Comparison of ENCODE assay signal across 19 mouse cellular contexts in genomic region chr10:128928356-128928755, GRCm38 (mm10). TPM values are rescaled to one million over a fixed set of nuclear protein-coding genes. Genes with fewer than 3 reads are reported as not detected.
A peak's percentile ranks its signal among the peaks of the same experiment; 100 is the strongest.
DNase-seq lines count a peak whose midpoint lies in the region; ATAC-seq lines count a peak whose summit lies in the region.
"Had no signal": no experiment of that assay in that cellular context is flagged by ENCODE, and none has a peak within 500 bp of the region (broad histone marks: within the 10 kb centered on the region; RNA-seq: fewer than 3 reads in every experiment).

No protein-coding gene starts in this region.

- 0 out of 2 replicates have a peak, but pooled peaks have one; percentile 13 for ATAC-seq in forebrain, embryonic 16.5 days
- no peak for ATAC-seq in neural tube, embryonic 15.5 days (ENCODE audit: low FRiP score)
- ATAC-seq: forebrain, postnatal 0 days had no signal

- peaks cover 15% of the 10 kb centered on the region for H3K4me1 ChIP-seq in forebrain, embryonic 16.5 days (replicated peaks; ENCODE audit: control insufficient read depth, insufficient read depth, low read length)
- peaks cover 12% of the 10 kb centered on the region for H3K4me1 ChIP-seq in forebrain, embryonic 10.5 days
- H3K4me1 ChIP-seq in neural tube, embryonic 15.5 days, result peaks cover 14% of the 10 kb centered on the region

- H3K27me3 ChIP-seq in forebrain, embryonic 16.5 days (replicated peaks; ENCODE audit: control insufficient read depth, insufficient read depth, low read length), result peaks cover 24% of the 10 kb centered on the region
- peaks cover 65% of the 10 kb centered on the region for H3K27me3 ChIP-seq in forebrain, embryonic 10.5 days (ENCODE audit: poor library complexity, severe bottlenecking)
- H3K27me3 ChIP-seq in neural tube, embryonic 15.5 days (replicated peaks), result peaks cover 32% of the 10 kb centered on the region

- H3K9ac ChIP-seq in forebrain, embryonic 16.5 days (replicated peaks; ENCODE audit: low read depth, low read length), result no peak overlapping the region
- H3K9ac ChIP-seq in neural tube, embryonic 15.5 days (replicated peaks), result no peak overlapping the region
- H3K9ac ChIP-seq: embryonic facial prominence, embryonic 15.5 days; forebrain, postnatal 0 days; heart, embryonic 12.5 days; liver, embryonic 13.5 days had no signal

- no peak overlapping the region for H3K4me3 ChIP-seq in forebrain, embryonic 16.5 days (replicated peaks; ENCODE audit: low read length)
- H3K4me3 ChIP-seq in forebrain, embryonic 10.5 days, result no peak overlapping the region
- no peak overlapping the region for H3K4me3 ChIP-seq in neural tube, embryonic 15.5 days (replicated peaks)
- H3K4me3 ChIP-seq: embryonic facial prominence, embryonic 15.5 days; heart, embryonic 12.5 days; liver, embryonic 13.5 days; megakaryocyte, embryonic 14.5 days had no signal

- intact Hi-C loops in left cerebral cortex, postnatal 4 days (cut with DNase I), result no loop called here
- intact Hi-C loops in left cerebral cortex, postnatal 36 days (cut with DNase I), result no loop called here

- no peaks in the 10 kb centered on the region for H3K36me3 ChIP-seq in forebrain, embryonic 16.5 days (ENCODE audit: control insufficient read depth, insufficient read depth)
- H3K36me3 ChIP-seq in forebrain, embryonic 10.5 days (replicated peaks), result no peaks in the 10 kb centered on the region
- no peaks in the 10 kb centered on the region for H3K36me3 ChIP-seq in neural tube, embryonic 15.5 days
- H3K36me3 ChIP-seq: embryonic facial prominence, embryonic 15.5 days; G1E; heart, embryonic 12.5 days; liver, embryonic 13.5 days had no signal

- H3K27ac ChIP-seq in forebrain, embryonic 16.5 days (ENCODE audit: low read length), result no peak overlapping the region
- no peak overlapping the region for H3K27ac ChIP-seq in forebrain, embryonic 10.5 days
- H3K27ac ChIP-seq in neural tube, embryonic 15.5 days (replicated peaks), result peak overlapping the region; percentile 30; the same call in 1 of the 2 replicates
- H3K27ac ChIP-seq: embryonic facial prominence, embryonic 15.5 days; liver, embryonic 13.5 days had no signal

- no peak overlapping the region for H3K4me2 ChIP-seq in forebrain, embryonic 16.5 days (ENCODE audit: low read length)
- no peak overlapping the region for H3K4me2 ChIP-seq in neural tube, embryonic 15.5 days
- H3K4me2 ChIP-seq: embryonic facial prominence, embryonic 15.5 days; heart, embryonic 12.5 days; liver, embryonic 13.5 days had no signal

- WGBS in forebrain, embryonic 16.5 days, result 13% methylated on average over 4 of the region's 4 CpGs
- 33% methylated on average over 4 of the region's 4 CpGs for WGBS in forebrain, embryonic 10.5 days
- 30% methylated on average over 4 of the region's 4 CpGs for WGBS in neural tube, embryonic 15.5 days

- H3K9me3 ChIP-seq in forebrain, embryonic 16.5 days (ENCODE audit: control insufficient read depth, low read length), result no peaks in the 10 kb centered on the region
- H3K9me3 ChIP-seq in forebrain, embryonic 10.5 days, result no peaks in the 10 kb centered on the region
- H3K9me3 ChIP-seq in neural tube, embryonic 15.5 days (replicated peaks), result no peaks in the 10 kb centered on the region
- H3K9me3 ChIP-seq: embryonic facial prominence, embryonic 15.5 days; G1E; heart, embryonic 12.5 days; liver, embryonic 13.5 days; megakaryocyte, embryonic 14.5 days had no signal

- no peak for DNase-seq in forebrain, embryonic 10.5 days (ENCODE audit: extremely low spot score, low spot score)
- DNase-seq in left cerebral cortex, postnatal 4 days, result peak; percentile 59
- no peak for DNase-seq in left cerebral cortex, postnatal 36 days (ENCODE audit: low spot score in 2 of 2)
- DNase-seq in NIH3T3 (ENCODE audit: low read depth), result peak; percentile 56
- no peak for DNase-seq in urinary bladder, adult 18-20 months (ENCODE audit: low spot score in 2 of 2)
- DNase-seq: adrenal gland, postnatal 25 days; forebrain, postnatal 0 days; kidney, adult 2 months; liver, embryonic 13.5 days; lung, postnatal 10 days; thymus, postnatal 4 days had no signal

RNA-seq across cellular contexts. Expression of gene Bloc1s1, which starts 4.5 kb away (rescaled TPM):
- polyA plus RNA-seq in forebrain, embryonic 16.5 days (2015; fragmentation: Nextera tagmentation; extraction: Ambion mirVana), result 203 and 221 TPM in 2 replicates
- polyA plus RNA-seq in forebrain, embryonic 10.5 days (2016; fragmentation: Nextera tagmentation; extraction: Ambion mirVana), result 166 and 178 TPM in 2 replicates
- total RNA-seq in left cerebral cortex, postnatal 4 days (2021), result 10 to 100 TPM; 90.7 to 91.9 TPM
- 10 to 100 TPM; 85.2 to 95.4 TPM for total RNA-seq in left cerebral cortex, postnatal 36 days (2021)
- polyA plus RNA-seq in neural tube, embryonic 15.5 days (2015; fragmentation: Nextera tagmentation; extraction: Ambion mirVana), result 248 and 265 TPM in 2 replicates

RNA-seq across cellular contexts. Expression of gene Itga7, which starts 5.3 kb away (rescaled TPM):
- 3.1 and 3.4 TPM in 2 replicates for polyA plus RNA-seq in forebrain, embryonic 16.5 days (2015; fragmentation: Nextera tagmentation; extraction: Ambion mirVana)
- 0.15 and 0.36 TPM in 2 replicates for polyA plus RNA-seq in forebrain, embryonic 10.5 days (2016; fragmentation: Nextera tagmentation; extraction: Ambion mirVana)
- total RNA-seq in left cerebral cortex, postnatal 4 days (2021), result 1 to 10 TPM; 8.9 to 9.1 TPM
- 10 to 100 TPM; 13.0 to 16.5 TPM for total RNA-seq in left cerebral cortex, postnatal 36 days (2021)
- 7.2 and 8.8 TPM in 2 replicates for polyA plus RNA-seq in neural tube, embryonic 15.5 days (2015; fragmentation: Nextera tagmentation; extraction: Ambion mirVana)

RNA-seq across cellular contexts. Expression of gene Rdh5, which starts 5.7 kb away (rescaled TPM):
- 8.6 and 12.3 TPM in 2 replicates for polyA plus RNA-seq in forebrain, embryonic 16.5 days (2015; fragmentation: Nextera tagmentation; extraction: Ambion mirVana)
- 11.0 and 12.8 TPM in 2 replicates for polyA plus RNA-seq in forebrain, embryonic 10.5 days (2016; fragmentation: Nextera tagmentation; extraction: Ambion mirVana)
- total RNA-seq in left cerebral cortex, postnatal 4 days (2021), result 1 to 10 TPM; 5.4 to 6.1 TPM
- 1 to 10 TPM; 6.7 to 7.0 TPM for total RNA-seq in left cerebral cortex, postnatal 36 days (2021)
- polyA plus RNA-seq in neural tube, embryonic 15.5 days (2015; fragmentation: Nextera tagmentation; extraction: Ambion mirVana), result 15.7 and 19.8 TPM in 2 replicates

RNA-seq across cellular contexts. Expression of gene Cd63, which starts 27.6 kb away (rescaled TPM):
- polyA plus RNA-seq in forebrain, embryonic 16.5 days (2015; fragmentation: Nextera tagmentation; extraction: Ambion mirVana), result 119 and 137 TPM in 2 replicates
- 179 and 184 TPM in 2 replicates for polyA plus RNA-seq in forebrain, embryonic 10.5 days (2016; fragmentation: Nextera tagmentation; extraction: Ambion mirVana)
- 10 to 100 TPM; 52.7 to 64.3 TPM for total RNA-seq in left cerebral cortex, postnatal 4 days (2021)
- total RNA-seq in left cerebral cortex, postnatal 36 days (2021), result 10 to 100 TPM; 59.5 to 64.6 TPM
- 254 and 295 TPM in 2 replicates for polyA plus RNA-seq in neural tube, embryonic 15.5 days (2015; fragmentation: Nextera tagmentation; extraction: Ambion mirVana)

RNA-seq across cellular contexts. Expression of gene Mettl7b, which starts 32.4 kb away (rescaled TPM):
- polyA plus RNA-seq in forebrain, embryonic 16.5 days (2015; fragmentation: Nextera tagmentation; extraction: Ambion mirVana), result not detected in 2 replicates
- polyA plus RNA-seq in forebrain, embryonic 10.5 days (2016; fragmentation: Nextera tagmentation; extraction: Ambion mirVana), result not detected in 2 replicates
- total RNA-seq in left cerebral cortex, postnatal 4 days (2021), result not detected
- not detected for total RNA-seq in left cerebral cortex, postnatal 36 days (2021)
- 0.19 TPM in 1 of 2 replicates, not detected in the other for polyA plus RNA-seq in neural tube, embryonic 15.5 days (2015; fragmentation: Nextera tagmentation; extraction: Ambion mirVana)
- total RNA-seq: adrenal gland, postnatal 25 days; forebrain, postnatal 0 days; G1E; layer of hippocampus, postnatal 25 days had no signal
- polyA plus RNA-seq: forebrain, postnatal 0 days; G1E; heart, embryonic 12.5 days; limb, embryonic 11.5 days; liver, embryonic 13.5 days had no signal

Comparison
In these comparisons a context has a peak if more than half of its experiments do, and no peak if none do; other contexts are left out.
1. DNase-seq: peak in left cerebral cortex, postnatal 4 days (single experiment) and NIH3T3 (single experiment); none in forebrain, embryonic 10.5 days (single experiment), left cerebral cortex, postnatal 36 days (0 of 2) and urinary bladder, adult 18-20 months (0 of 2).